Mouse (Mus musculus) kidney, adult 10 weeks (tissue): ENCODE measurements around the gene Pck2. TPM values are rescaled to one million over a fixed set of nuclear protein-coding genes. Genes with fewer than 3 reads are reported as not detected.

Experiments used
- polyA plus RNA-seq: library from polyadenylated mRNA; stranded (reverse); fragments of 350-450 nt; fragmentation: Illumina TruSeq; extraction: RNeasy Lipid Tissue Mini Kit (QIAGEN cat#74804); gene quantifications from one replicate; pipeline ENCODE4 v1.2.3, GENCODE M21; 2014; ENCODE audit warnings: low read depth, low replicate concordance

Pck2 gene
- 2.1 TPM for polyA plus RNA-seq

DNA sequence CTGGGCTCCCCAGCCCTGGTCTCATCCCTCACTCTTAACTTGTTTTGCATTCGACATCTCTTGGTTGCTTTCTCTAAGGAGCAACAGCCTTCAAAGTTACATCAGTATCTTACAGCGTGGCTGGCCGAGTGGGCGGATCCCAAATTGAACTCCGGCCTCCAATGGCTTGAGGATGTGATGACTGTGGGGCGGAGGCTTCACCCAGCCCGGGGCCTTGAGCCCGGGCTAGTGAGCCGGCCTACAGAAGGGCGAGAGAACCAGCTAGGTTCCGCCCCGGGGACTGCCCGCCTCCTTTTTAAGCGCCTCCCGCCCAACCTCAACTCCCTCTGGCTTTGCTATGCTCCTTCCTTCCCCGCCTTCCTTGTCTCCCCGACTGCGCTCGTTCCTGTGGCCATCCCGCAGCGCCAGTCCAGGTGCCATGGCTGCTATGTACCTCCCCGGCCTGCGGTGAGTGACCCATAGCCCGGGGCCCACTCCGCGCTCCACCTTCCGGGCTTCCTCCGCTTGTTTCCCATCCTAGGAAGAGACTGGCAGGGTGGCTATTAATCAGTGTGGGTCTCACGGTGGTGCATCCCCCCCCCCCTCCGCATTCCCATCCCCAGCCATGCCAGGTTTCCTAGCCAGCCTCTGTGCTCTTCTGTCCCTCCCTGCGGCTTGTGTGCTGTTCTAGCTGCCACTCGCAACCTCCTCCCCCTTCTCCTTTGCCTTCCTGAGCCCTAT, at the start of gene Pck2:
Gene Pck2, plus strand, starts transcription at position 200 of the 720 bp plus-strand sequence.

DNA sequence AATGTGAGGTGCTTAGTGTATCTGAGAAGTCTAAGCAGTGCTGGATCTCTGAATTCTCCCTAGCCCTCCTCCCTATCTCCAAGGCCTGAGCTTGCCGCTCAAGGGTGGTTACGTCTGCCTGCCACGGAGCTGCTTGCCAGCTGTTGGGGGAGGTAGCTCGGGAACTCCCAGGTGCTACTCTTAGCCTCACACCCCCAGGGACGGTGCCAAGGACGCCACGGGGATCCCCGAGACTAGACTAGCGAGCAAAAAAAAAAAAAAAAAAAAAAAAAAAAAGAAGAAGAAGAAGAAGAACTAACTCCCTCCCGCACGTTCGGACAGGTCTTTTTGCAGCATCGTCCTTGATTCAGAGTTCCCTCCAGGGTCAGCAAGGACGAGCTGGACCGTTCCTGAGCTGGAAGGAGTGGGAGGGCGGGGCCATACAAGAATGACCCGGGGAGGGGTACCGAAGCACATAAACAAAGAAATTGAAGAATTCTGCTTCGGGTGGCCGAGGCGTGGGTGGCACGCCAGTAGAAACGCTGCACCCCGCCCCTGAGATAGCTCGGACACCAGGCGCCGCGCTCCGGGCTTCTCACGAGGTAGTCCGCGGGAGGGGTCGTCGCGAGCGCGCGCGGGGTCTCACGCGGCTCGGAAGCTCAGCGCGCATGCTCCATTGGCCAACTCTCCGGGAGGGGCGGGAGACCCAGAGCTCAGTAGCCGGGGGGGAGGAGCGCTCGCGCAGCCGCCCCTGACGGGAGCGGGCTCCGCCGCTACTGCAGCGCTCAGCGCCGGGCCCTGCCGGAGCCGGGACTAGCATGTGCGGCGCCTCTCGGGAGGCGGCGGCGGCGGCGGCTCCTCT, 49.5 kb upstream of the Pck2 start, which contains the start of gene Carmil3:
Gene Carmil3, plus strand, starts transcription at position 291 of the 841 bp plus-strand sequence.

DNA sequence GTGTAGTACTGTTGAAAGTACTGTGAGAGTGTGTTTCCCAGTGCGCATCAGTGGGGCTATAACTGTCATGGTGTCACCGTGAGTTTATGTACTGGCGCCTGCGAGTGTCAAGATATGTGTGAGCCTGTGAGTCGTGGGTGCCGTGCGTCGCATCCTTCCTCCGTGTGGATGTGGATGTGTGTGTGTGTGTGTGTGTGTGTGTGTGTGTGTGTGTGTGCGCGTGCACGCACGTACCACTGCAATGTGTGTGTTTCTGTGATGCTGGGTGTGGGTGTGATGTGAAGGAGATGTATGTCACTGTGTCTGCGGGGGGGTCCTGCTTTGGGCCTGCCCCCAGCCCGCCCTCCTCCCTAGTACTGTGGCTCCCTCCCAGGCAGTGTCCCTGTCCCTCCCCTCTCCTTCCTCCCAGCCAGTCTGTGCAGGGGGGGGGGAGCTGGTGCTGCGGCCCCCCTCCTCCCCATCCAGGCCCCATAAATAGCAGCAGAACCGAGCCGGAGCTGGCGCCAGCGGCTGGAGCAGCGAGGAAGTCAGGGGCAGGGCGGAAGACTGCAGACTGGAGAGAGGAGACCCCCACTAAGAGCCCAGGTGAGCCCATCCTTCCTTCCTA, 29.8 kb upstream of the Pck2 start, which contains the start of gene Cpne6:
Gene Cpne6, plus strand, starts transcription at position 321 of the 607 bp plus-strand sequence.

DNA sequence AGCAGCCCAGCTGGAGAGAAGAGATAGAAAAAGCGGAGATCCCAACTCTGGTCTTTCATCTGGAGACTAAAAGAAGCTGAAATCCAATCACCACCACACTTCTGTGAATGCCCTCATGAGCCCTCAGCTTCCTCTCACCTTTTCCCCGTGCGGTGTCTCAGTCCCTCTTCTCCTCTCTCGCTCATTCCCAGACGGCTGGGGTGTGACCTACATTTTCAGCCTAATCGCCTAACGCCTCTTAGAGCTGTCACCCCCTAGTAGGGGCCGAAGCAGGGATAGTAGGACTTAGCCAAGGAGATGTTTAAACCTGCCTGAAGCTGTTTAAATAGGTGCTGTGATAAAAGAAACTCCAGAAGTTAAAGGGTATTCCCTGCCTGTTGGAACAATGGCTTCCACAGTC, 15.3 kb upstream of the Pck2 start, which contains the start of gene Nrl:
Gene Nrl, minus strand, starts transcription at position 197 of the 400 bp plus-strand sequence.

DNA sequence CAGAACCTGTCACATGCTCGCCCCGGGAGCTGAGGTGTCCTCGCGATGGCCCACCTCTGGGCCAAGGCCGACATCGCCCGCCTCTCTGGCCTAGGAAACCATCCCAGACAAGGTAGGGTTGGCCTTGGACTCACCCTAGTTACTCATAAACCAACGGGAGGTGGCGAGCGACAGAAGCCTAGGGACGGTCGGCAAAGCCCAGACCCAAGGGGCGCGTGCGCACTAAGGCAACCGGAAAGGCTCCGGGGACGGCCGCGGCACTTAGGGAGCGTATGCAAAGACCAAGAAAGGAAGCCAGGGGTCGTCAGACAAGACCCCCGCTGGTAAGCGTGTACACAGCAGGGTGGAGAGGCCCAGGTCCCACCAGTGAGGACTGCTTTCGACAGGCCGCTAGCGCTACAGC, 19.7 kb downstream of the Pck2 start, which contains the start of gene Dcaf11:
Gene Dcaf11, plus strand, starts transcription at position 208 of the 403 bp plus-strand sequence.

DNA sequence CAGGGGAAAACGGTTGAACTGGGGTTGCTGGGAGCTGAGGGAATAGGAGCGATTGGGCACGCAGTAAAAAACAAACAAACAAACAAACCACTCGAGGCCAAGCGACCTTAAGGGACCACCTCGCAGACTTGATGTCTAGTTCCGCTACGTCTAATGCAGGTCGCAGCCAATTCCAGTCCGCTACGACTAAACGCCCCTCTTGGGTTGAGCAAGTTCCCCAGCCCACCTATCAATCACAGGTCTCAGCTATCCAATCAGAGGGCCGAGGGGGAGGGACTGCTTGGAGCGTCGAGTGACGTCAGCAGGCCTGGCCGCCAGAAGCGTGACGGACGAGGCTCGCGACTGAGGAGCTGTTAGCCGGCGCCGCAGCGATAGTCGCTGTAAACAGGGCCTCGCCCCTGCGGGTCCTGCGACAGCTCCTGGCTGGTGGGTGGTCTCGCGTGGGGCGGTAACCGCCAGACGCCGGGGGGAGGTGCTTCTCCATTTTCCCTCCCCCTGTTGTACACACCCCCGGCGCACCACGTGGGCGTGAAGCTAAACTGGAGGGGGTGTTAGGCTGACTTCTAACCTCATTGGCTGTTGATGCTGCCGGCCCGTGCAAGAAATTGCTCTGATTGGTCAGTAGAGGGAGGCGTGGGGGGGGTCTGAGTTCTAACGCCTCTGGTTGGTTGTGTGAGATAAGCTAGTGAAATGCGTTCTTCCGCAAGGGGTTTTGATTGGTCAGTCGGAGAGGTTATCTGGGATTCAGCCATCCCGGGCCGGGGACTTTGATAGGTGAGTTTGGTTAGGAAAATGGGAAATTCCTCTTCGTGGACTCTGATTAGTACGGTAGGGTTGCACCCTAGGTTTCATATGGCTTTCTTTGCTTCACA, 20.4 kb downstream of the Pck2 start, which contains the start of gene A730061H03Rik:
Gene A730061H03Rik, minus strand, starts transcription at position 205 of the 872 bp plus-strand sequence.

DNA sequence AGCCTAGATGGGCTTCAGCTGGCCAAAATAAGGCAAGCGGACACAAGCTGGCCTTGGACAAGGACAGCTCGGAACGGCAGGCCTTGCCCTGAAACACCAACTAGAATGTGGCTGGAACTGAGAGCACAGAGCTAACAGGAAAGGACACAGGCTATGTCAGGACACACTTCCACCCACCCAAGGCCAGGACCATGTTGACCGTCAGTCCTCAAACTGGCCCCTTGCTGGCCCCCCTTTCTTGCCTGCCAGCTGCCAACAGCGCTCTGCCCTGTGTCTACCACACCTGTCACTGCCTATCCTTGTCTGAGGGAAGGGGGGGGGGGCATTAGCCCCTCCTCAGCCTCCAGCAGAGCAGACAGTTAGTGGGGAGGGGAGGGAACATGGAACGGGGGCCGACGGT, 35.2 kb downstream of the Pck2 start, which contains the start of gene Fitm1:
Gene Fitm1, plus strand, starts transcription at position 316 of the 400 bp plus-strand sequence.

DNA sequence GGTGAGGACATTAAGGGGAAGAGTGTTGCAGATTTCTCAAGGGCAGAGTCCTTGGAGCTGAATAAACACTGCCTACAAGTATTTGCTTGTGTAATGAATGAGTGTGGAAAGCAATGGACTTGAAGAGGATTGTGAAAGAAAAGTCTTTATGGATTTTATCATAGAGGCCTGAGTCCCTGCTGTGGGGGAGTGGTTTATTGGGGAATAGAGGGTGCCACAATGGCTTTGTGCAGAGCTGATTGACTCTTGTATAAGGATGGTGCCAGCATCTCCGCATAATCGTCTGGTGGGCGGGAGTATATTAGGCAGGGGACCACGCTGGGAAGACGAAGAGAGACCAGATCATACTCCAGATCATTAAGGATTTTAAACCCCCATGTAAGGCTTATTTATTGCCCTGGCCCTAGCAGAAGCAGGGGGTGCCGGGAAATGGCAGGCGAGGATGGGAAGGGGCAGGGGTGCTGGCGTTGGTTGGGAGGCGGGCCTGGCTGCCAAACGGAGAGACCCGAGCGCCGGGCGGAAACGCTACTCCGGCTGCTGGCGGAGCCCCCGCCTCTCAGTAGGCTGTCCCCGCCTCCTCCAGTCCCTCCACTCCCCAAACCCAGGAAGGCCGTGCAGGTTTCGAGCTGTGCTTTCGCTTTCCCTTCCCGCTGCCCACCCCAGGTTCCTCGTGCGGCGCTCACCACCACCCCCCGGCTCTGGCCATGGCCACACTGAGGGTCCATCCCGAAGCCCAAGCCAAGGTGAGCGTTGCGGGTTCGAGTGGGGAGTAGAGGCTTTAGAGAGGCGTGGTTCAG, 38.0 kb downstream of the Pck2 start, which contains the start of gene Psme1:
Gene Psme1, plus strand, starts transcription at position 253 of the 797 bp plus-strand sequence.

DNA sequence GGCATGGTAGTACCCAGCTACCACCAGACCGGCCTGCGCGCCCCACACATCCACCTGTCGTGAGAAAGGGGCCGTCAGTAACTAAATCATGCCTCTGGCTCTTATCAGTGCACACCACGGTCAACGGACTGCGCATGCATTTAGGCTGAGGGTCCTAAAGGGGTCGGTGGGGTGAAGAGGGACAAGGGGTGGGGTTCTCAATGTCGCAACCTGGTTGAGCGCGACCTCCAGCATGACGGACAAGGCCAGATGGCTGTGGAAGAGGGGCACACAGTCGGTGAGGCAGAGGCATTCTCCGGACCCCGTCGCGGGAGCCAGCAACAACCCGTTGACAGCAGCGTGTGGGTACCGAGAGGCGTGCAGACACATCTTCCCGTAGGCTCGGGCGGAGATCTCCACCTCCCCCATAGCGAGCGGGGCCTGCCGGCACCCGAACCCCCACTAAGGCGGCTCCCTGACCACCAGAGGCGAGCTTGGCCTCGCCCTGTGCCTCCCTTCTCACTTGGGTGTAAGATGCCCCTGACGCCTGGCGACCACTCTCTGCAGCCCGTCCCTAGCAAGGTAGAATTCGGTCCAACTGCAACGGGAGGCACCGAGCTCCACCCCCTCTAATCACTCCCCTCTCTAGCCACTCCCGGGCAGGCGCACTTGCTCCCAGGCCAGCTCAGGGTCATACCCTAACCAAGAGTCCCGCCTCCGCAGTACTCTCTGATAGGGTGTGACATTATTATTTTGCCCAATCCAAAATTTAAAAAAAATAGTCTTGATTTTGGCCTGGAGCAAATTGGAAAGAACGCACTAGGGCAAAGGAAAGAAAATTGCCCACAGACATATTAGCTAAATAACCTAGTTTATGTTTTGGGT, 44.9 kb downstream of the Pck2 start, which contains the start of gene Emc9:
Gene Emc9, minus strand, starts transcription at position 601 of the 864 bp plus-strand sequence.

DNA sequence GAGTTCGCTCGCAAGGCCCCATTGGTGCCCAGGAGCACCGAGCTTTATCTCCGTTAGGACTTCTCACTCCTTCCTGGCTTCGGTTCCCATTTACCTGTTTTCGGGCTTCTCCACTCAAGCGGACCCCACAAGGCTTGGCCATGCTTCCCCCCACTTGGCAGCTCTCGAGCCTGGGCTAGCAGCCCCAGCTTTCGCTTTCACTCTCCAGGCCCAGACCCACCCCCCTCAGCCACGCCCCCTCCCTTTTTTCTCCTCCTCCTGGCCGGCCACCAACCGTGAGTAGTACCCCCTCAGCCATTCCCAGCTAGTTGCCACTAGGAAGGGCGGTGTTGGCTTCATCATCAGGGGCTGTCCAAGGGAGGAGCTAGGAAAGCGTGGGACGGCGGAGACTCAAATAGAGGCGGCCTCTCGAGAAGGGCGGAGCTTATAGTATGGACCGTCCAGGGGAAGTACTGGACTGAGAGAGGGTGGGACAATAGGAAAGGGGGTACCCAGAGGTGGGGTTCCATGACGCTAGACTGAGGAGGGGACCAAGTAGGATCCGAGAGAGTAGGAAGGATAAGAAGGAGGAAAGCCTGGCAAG, 50.8 kb downstream of the Pck2 start, which contains the start of gene Psme2:
Gene Psme2, minus strand, starts transcription at position 366 of the 583 bp plus-strand sequence.

DNA sequence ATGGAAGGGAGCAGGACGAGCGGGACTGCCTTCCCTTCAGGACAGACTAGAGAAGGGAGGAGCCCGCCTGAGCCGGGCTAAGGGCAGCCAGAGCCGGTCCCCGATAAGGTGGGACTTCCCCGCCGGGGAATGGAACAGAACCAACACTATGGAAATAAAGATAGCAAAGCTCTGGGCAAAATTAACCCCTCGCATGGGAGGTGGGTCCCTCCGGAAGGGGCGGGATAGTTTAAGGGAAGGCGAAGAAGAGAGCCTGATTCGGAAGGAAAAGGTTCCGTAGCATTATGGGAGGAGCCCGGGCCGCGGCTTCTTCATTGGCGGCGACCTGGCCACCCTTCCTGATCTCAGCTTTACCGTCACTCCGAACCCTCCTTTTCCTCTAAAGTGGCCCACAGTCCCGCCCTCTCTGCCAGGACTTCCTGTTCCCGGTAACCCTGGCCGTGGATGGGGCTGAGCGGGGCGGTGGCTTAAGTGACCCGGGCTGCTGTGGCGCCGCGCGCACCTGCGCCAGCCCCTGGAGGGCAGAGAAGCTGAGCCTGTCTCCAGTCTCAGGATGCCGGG, 51.3 kb downstream of the Pck2 start, which contains the start of gene Rnf31:
Gene Rnf31, plus strand, starts transcription at position 378 of the 561 bp plus-strand sequence.

Other genes with a start within 250 kb of the Pck2 start
- 153 TPM for gene Dhrs4, start 61.5 kb upstream of the Pck2 start, polyA plus RNA-seq
- gene Carmil3, start 49.6 kb upstream of the Pck2 start, polyA plus RNA-seq: not detected
- not detected for gene Cpne6, start 29.8 kb upstream of the Pck2 start, polyA plus RNA-seq
- gene Nrl, start 15.3 kb upstream of the Pck2 start, polyA plus RNA-seq: not detected
- 33.8 TPM for gene Dcaf11, start 19.7 kb downstream of the Pck2 start, polyA plus RNA-seq
- gene A730061H03Rik, start 20.1 kb downstream of the Pck2 start, polyA plus RNA-seq: not detected
- not detected for gene Fitm1, start 35.4 kb downstream of the Pck2 start, polyA plus RNA-seq
- gene Psme1, start 37.9 kb downstream of the Pck2 start, polyA plus RNA-seq: 112 TPM
- gene Emc9, start 45.0 kb downstream of the Pck2 start, polyA plus RNA-seq: 6.6 TPM
- gene Psme2, start 50.8 kb downstream of the Pck2 start, polyA plus RNA-seq: 55.1 TPM
- gene Rnf31, start 51.4 kb downstream of the Pck2 start, polyA plus RNA-seq: 1.1 TPM
- 18.5 TPM for gene Irf9, start 63.3 kb downstream of the Pck2 start, polyA plus RNA-seq
- 0.53 TPM for gene Rec8, start 77.8 kb downstream of the Pck2 start, polyA plus RNA-seq
- gene Ipo4, start 95.7 kb downstream of the Pck2 start, polyA plus RNA-seq: 5.9 TPM
- 0.24 TPM for gene Gm49378, start 97.6 kb downstream of the Pck2 start, polyA plus RNA-seq
- 44.5 TPM for gene Tm9sf1, start 103.5 kb downstream of the Pck2 start, polyA plus RNA-seq
- gene Tssk4, start 109.9 kb downstream of the Pck2 start, polyA plus RNA-seq: not detected
- 20.2 TPM for gene Mdp1, start 120.2 kb downstream of the Pck2 start, polyA plus RNA-seq
- gene Gmpr2, start 131.7 kb downstream of the Pck2 start, polyA plus RNA-seq: 33.6 TPM
- 55.2 TPM for gene Nedd8, start 131.9 kb downstream of the Pck2 start, polyA plus RNA-seq
- 7.2 TPM for gene Tinf2, start 141.6 kb downstream of the Pck2 start, polyA plus RNA-seq
- gene Tgm1, start 173.7 kb downstream of the Pck2 start, polyA plus RNA-seq: 1.2 TPM
- gene Rabggta, start 182.0 kb downstream of the Pck2 start, polyA plus RNA-seq: 0.65 TPM
- 25.8 TPM for gene Dhrs1, start 205.4 kb downstream of the Pck2 start, polyA plus RNA-seq
- gene Nop9, start 205.4 kb downstream of the Pck2 start, polyA plus RNA-seq: 3.4 TPM
- gene Cideb, start 218.2 kb downstream of the Pck2 start, polyA plus RNA-seq: 16.4 TPM
- gene Ltb4r2, start 221.2 kb downstream of the Pck2 start, polyA plus RNA-seq: 0.24 TPM
- gene Ltb4r1, start 225.7 kb downstream of the Pck2 start, polyA plus RNA-seq: not detected
- gene Adcy4, start 243.8 kb downstream of the Pck2 start, polyA plus RNA-seq: 0.16 TPM
- 0.73 TPM for gene Ripk3, start 248.6 kb downstream of the Pck2 start, polyA plus RNA-seq